Mouse (Mus musculus): ENCODE data around the gene 1700001L19Rik. TPM values are rescaled to one million over a fixed set of nuclear protein-coding genes. Genes with fewer than 3 reads are reported as not detected.
A peak's percentile ranks its signal among the peaks of the same experiment; 100 is the strongest.
"Not testable (repeated sequence)": the region's sequence is repeated elsewhere in the genome, so short reads cannot be mapped to it uniquely, and the experiment has no call there.

Gene 1700001L19Rik
- total RNA-seq (2012; rRNA removed) (not detected in 2 replicates), total RNA-seq (2014; rRNA removed) (not detected in 2 replicates), polyA plus RNA-seq (2012; ENCODE audit: insufficient read length, low read depth) (not detected in 2 replicates)

DNA sequence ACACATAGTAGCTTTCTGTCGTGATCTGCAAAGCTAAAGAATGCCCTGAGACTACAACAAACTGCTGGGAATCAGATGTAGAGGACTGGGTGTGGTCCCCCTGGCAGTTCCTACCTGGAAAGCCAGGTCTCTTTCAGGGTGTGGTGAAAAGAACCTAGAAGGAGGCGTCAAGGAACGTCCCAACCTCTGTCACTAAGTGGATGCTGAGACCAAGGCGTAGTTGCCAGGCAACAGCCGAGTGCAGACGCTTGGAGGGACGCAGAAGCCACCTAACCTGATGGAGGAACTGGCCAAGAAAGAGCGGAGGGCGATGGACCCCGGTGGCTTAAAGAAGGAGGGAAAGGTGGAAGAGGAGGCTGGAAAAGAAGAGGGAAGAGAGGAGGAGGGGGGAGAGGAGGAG is at the start of gene 1700001L19Rik:
TSS of gene 1700001L19Rik (plus strand) at position 223 of the 400 bp plus-strand sequence.
- no peaks in the 10 kb centered on the region for H3K9me3 ChIP-seq (replicated peaks; ENCODE audit: low read length)
- no peak within 1 kb of the TSS for H3K4me3 ChIP-seq (replicated peaks in 1 of 3; ENCODE audit: low read depth in 2 of 3, low read length in 2 of 3, poor library complexity in 1 of 3)
- H3K27ac ChIP-seq (ENCODE audit: insufficient read depth, low read depth): no peak within 1 kb of the TSS
- no peak for DNase-seq (ENCODE audit: extremely low read depth)
- no peak within 1 kb of the TSS for H3K9ac ChIP-seq (ENCODE audit: insufficient read depth, low read depth)
- H3K27me3 ChIP-seq (replicated peaks): no peaks in the 10 kb centered on the region
- peaks cover 12 to 22% of the 10 kb centered on the region in 2 experiments for H3K36me3 ChIP-seq (replicated peaks in 1 of 2; ENCODE audit: control insufficient read depth in 1 of 2, insufficient read depth in 1 of 2, low read length in 1 of 2)
- H3K4me1 ChIP-seq (ENCODE audit: control insufficient read depth in 1 of 2, insufficient read depth in 2 of 2): no peaks in the 10 kb centered on the region; a peak in 1 of 4 replicates
- no peak within 1 kb of the TSS for H3K4me2 ChIP-seq (ENCODE audit: insufficient read depth, low read depth, poor library complexity, severe bottlenecking)
- no peaks in the 10 kb centered on the region for H3K79me2 ChIP-seq (replicated peaks; ENCODE audit: control insufficient read depth, extremely low read depth, insufficient read depth, poor library complexity, severe bottlenecking)
- in situ Hi-C loops (cut with MboI; ENCODE audit: low pct_ligation_motif_present, low pct_unique_long_range_greater_than_20kb, low sequenced_read_pairs): loop anchor here (25.0 kb wide), 1 partner anchor 1215 kb away; the partner anchor contains the start of gene Med10
- dilution Hi-C loops (cut with MboI; ENCODE audit: extremely low pct_ligation_motif_present, extremely low pct_unique_long_range_greater_than_20kb, low sequenced_read_pairs): no loop called here
- TF ChIP-seq ZNF384 (IDR thresholded peaks at IDR 0.05; ENCODE audit: low read depth, low read length): no peak
- no peak for TF ChIP-seq BHLHE40 (IDR thresholded peaks at IDR 0.05; ENCODE audit: low read depth, low read length)
- TF ChIP-seq GABPA (IDR thresholded peaks at IDR 0.05; ENCODE audit: insufficient replicate concordance, low read depth, low read length): no peak
- TF ChIP-seq HCFC1 (IDR thresholded peaks at IDR 0.05; ENCODE audit: low read depth, low read length): no peak
- TF ChIP-seq MEF2A (IDR thresholded peaks at IDR 0.05; ENCODE audit: borderline replicate concordance, low read depth, low read length): no peak
- no peak for TF ChIP-seq NRF1 (IDR thresholded peaks at IDR 0.05; ENCODE audit: low read depth, low read length)
- TF ChIP-seq JUND (conservative IDR thresholded peaks at IDR 0.05; ENCODE audit: low read depth, low read length): no peak
- no peak for TF ChIP-seq ZC3H11A (IDR thresholded peaks at IDR 0.05; ENCODE audit: low read depth, low read length)
- TF ChIP-seq MAX (IDR thresholded peaks at IDR 0.05; ENCODE audit: low read length): no peak
- no peak for TF ChIP-seq UBTF (IDR thresholded peaks at IDR 0.05; ENCODE audit: low read depth, low read length)
- no peak for TF ChIP-seq IRF4 (IDR thresholded peaks at IDR 0.05; ENCODE audit: low read depth, low read length)
- TF ChIP-seq USF1 (IDR thresholded peaks at IDR 0.05; ENCODE audit: low read depth, low read length): no peak
- TF ChIP-seq MYC (IDR thresholded peaks at IDR 0.05; ENCODE audit: low read depth, low read length): no peak
- no peak for TF ChIP-seq CTCF (conservative IDR thresholded peaks at IDR 0.05 in 1 of 2, IDR thresholded peaks at IDR 0.05 in 1 of 2; ENCODE audit: low read depth in 2 of 2, low read length in 2 of 2)
- TF ChIP-seq TCF12 (IDR thresholded peaks at IDR 0.05; ENCODE audit: low read depth, low read length): no peak
- no peak for TF ChIP-seq SIN3A (IDR thresholded peaks at IDR 0.05; ENCODE audit: low read length)
- no peak for TF ChIP-seq JUN (IDR thresholded peaks at IDR 0.05; ENCODE audit: insufficient read depth, low read depth, low read length)
- TF ChIP-seq CHD1 (IDR thresholded peaks at IDR 0.05; ENCODE audit: low read depth, low read length): no peak
- no peak for TF ChIP-seq PAX5 (IDR thresholded peaks at IDR 0.05; ENCODE audit: low read length)
- TF ChIP-seq RAD21 (IDR thresholded peaks at IDR 0.05; ENCODE audit: low read depth, low read length): no peak

DNA sequence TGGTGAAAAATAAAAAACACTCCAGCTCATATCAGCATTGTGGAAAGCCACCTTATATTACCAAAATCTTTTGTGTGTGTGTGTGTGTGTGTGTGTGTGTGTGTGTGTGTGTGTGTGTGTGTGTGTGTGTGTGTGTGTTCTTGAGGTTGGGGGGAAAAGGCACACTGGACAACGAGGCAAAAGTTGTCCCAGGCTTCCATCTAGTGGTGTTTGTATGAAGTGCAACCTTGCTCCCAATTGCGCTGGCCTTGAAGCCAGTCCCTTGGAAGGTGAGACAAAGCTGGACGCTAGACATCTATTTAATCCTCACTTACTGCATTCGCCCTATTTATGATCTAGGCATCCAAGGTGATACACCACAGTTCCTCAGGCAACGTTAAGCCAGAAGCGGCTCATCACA is 43.8 kb upstream of the 1700001L19Rik start:
- H3K4me3 ChIP-seq (replicated peaks in 1 of 3; ENCODE audit: low read depth in 2 of 3, low read length in 2 of 3, poor library complexity in 1 of 3); dilution Hi-C loops (cut with MboI; ENCODE audit: extremely low pct_ligation_motif_present, extremely low pct_unique_long_range_greater_than_20kb, low sequenced_read_pairs); H3K79me2 ChIP-seq (replicated peaks; ENCODE audit: control insufficient read depth, extremely low read depth, insufficient read depth, poor library complexity, severe bottlenecking); H3K9me3 ChIP-seq (replicated peaks; ENCODE audit: low read length); H3K9ac ChIP-seq (ENCODE audit: insufficient read depth, low read depth); H3K27me3 ChIP-seq (replicated peaks); in situ Hi-C loops (cut with MboI; ENCODE audit: low pct_ligation_motif_present, low pct_unique_long_range_greater_than_20kb, low sequenced_read_pairs); H3K4me2 ChIP-seq (ENCODE audit: insufficient read depth, low read depth, poor library complexity, severe bottlenecking); H3K4me1 ChIP-seq (ENCODE audit: control insufficient read depth in 1 of 2, insufficient read depth in 2 of 2); H3K27ac ChIP-seq (ENCODE audit: insufficient read depth, low read depth); H3K36me3 ChIP-seq (replicated peaks in 1 of 2; ENCODE audit: control insufficient read depth in 1 of 2, insufficient read depth in 1 of 2, low read length in 1 of 2): not testable (repeated sequence)
- peak; percentile 17 for DNase-seq (ENCODE audit: extremely low read depth)
- peak; percentile 20; the same call in 1 of the 2 replicates for TF ChIP-seq SMC3 (IDR thresholded peaks at IDR 0.05; ENCODE audit: low read depth, low read length)
- TF ChIP-seq CTCF (conservative IDR thresholded peaks at IDR 0.05 in 1 of 2, IDR thresholded peaks at IDR 0.05 in 1 of 2; ENCODE audit: low read depth in 2 of 2, low read length in 2 of 2): peak; percentile 15 to 56; a peak in 3 of 4 replicates
- peak; percentile 57 for TF ChIP-seq RAD21 (IDR thresholded peaks at IDR 0.05; ENCODE audit: low read depth, low read length)

All from CH12.LX (cell line).